Mouse (Mus musculus) kidney, adult 2 months (tissue): ENCODE data around the gene Sept9. TPM values are rescaled to one million over a fixed set of nuclear protein-coding genes. Genes with fewer than 3 reads are reported as not detected.

Source experiments
- DNase-seq: peaks from one replicate; pipeline ENCODE4 v3.0.0; 2021
- H3K27ac ChIP-seq: fragments of 200-500 bp; 2 replicates; pipeline ENCODE4 v1.5.1; 2012; ENCODE audit warnings: low read depth, low read length, control low read depth, inconsistent platforms; ENCODE audit not compliant: insufficient read depth
- H3K27me3 ChIP-seq: fragments of 200-500 bp; replicated peaks from 2 replicates; pipeline ENCODE4 v1.6.1; 2012; ENCODE audit warnings: mild to moderate bottlenecking, moderate library complexity, low read length, inconsistent platforms; ENCODE audit not compliant: control insufficient read depth, insufficient read depth
- H3K36me3 ChIP-seq: fragments of 200-500 bp; 2 replicates; pipeline ENCODE4 v1.6.1; 2012; ENCODE audit warnings: mild to moderate bottlenecking, moderate library complexity, low read length, inconsistent platforms; ENCODE audit not compliant: control insufficient read depth, insufficient read depth
- H3K4me1 ChIP-seq: fragments of 200-500 bp; 2 replicates; pipeline ENCODE4 v1.6.1; 2011; ENCODE audit warnings: low read length; ENCODE audit not compliant: control insufficient read depth, insufficient read depth
- H3K4me3 ChIP-seq: fragments of 200-500 bp; 2 replicates; pipeline ENCODE4 v1.5.1; 2011; ENCODE audit warnings: mild to moderate bottlenecking, low read depth, low read length, control low read depth; ENCODE audit not compliant: insufficient read depth
- CTCF ChIP-seq: fragments of 200-500 bp; conservative IDR thresholded peaks from 2 replicates; pipeline ENCODE4 v1.5.1; 2011; ENCODE audit warnings: low read depth, mild to moderate bottlenecking, control low read depth, low read length, moderate library complexity, mixed read lengths; ENCODE audit not compliant: insufficient read depth, insufficient read length
- POLR2A ChIP-seq: fragments of 200-500 bp; IDR thresholded peaks from one replicate; pipeline ENCODE4 v1.6.1; 2011; ENCODE audit warnings: low read depth, low read length, control low read depth
- WGBS: fragments of 180-500 bp; shearing (Covaris S2); methylation state at CpG from one replicate; pipeline ENCODE4 v1.1.7; 2018; 5-methylcytosine and 5-hydroxymethylcytosine counted together
- polyA plus RNA-seq: library from polyadenylated mRNA; depleted of rRNA; stranded (reverse); fragments of >200 nt; gene quantifications from 2 replicates; pipeline ENCODE4 v1.2.3, GENCODE M21; 2012

Gene Sept9
- polyA plus RNA-seq, 1 experiment = 25.9 TPM

- DNase-seq = no peak
- Histone ChIP-seq H3K27ac (no peak overlapping the region), H3K4me3 (no peak overlapping the region), H3K27me3 (no peaks in the 10 kb centered on the region), H3K36me3 (no peaks in the 10 kb centered on the region), H3K4me1 (no peaks in the 10 kb centered on the region)
- WGBS = 95% methylated on average over 5 of the region's 5 CpGs
- no peak for TF ChIP-seq CTCF
- no peak for TF ChIP-seq POLR2A
Measured at GRCm38 (mm10) chr11:117369347-117369746, 169.9 kb downstream of the Sept9 start.

- DNase-seq = no peak
- H3K4me1 ChIP-seq = no peaks in the 10 kb centered on the region
- TF ChIP-seq CTCF (no peak), POLR2A (no peak)
- no peak overlapping the region for H3K27ac ChIP-seq
- no peak overlapping the region for H3K4me3 ChIP-seq
- H3K27me3 ChIP-seq = no peaks in the 10 kb centered on the region
- no peaks in the 10 kb centered on the region for H3K36me3 ChIP-seq
- WGBS = 61% methylated on average over 5 of the region's 5 CpGs
Measured at GRCm38 (mm10) chr11:117370262-117370850, 170.9 kb downstream of the Sept9 start.

GRCm38 (mm10) chr11:117372537-117372936 is 173.1 kb downstream of the Sept9 start:
- no peak for TF ChIP-seq POLR2A
- TF ChIP-seq CTCF = no peak
- WGBS = 92% methylated on average over 10 of the region's 10 CpGs
- Histone ChIP-seq H3K36me3 (no peaks in the 10 kb centered on the region), H3K27ac (no peak overlapping the region), H3K4me3 (no peak overlapping the region), H3K27me3 (no peaks in the 10 kb centered on the region), H3K4me1 (no peaks in the 10 kb centered on the region)
- no peak for DNase-seq

GRCm38 (mm10) chr11:117373195-117373594 is 173.7 kb downstream of the Sept9 start:
- Histone ChIP-seq H3K4me3 (no peak overlapping the region), H3K27ac (no peak overlapping the region), H3K4me1 (no peaks in the 10 kb centered on the region), H3K36me3 (no peaks in the 10 kb centered on the region), H3K27me3 (no peaks in the 10 kb centered on the region)
- no peak for TF ChIP-seq CTCF
- no peak for TF ChIP-seq POLR2A
- no peak for DNase-seq
- WGBS = 76% methylated on average over 20 of the region's 20 CpGs

GRCm38 (mm10) chr11:117373870-117374269 is 174.4 kb downstream of the Sept9 start:
- WGBS = 60% methylated on average over 4 of the region's 4 CpGs

GRCm38 (mm10) chr11:117374288-117374687 is 174.8 kb downstream of the Sept9 start:
- Histone ChIP-seq H3K27ac (no peak overlapping the region), H3K4me3 (no peak overlapping the region), H3K4me1 (no peaks in the 10 kb centered on the region), H3K27me3 (no peaks in the 10 kb centered on the region), H3K36me3 (no peaks in the 10 kb centered on the region)
- DNase-seq = no peak
- TF ChIP-seq CTCF (no peak), POLR2A (no peak)
- 63% methylated on average over 7 of the region's 7 CpGs for WGBS

More at GRCm38 (mm10) chr11:117373870-117374269, 174.4 kb downstream of the Sept9 start:
- Histone ChIP-seq H3K4me1 (no peaks in the 10 kb centered on the region), H3K4me3 (no peak overlapping the region), H3K27me3 (no peaks in the 10 kb centered on the region), H3K36me3 (no peaks in the 10 kb centered on the region), H3K27ac (no peak overlapping the region)
- DNase-seq = no peak
- TF ChIP-seq CTCF (no peak), POLR2A (no peak)

GRCm38 (mm10) chr11:117379774-117380173 is 180.3 kb downstream of the Sept9 start:
- Histone ChIP-seq H3K4me1 (peaks cover 4% of the 10 kb centered on the region; the same call in 1 of the 2 replicates), H3K4me3 (no peak overlapping the region), H3K36me3 (no peaks in the 10 kb centered on the region), H3K27ac (no peak overlapping the region), H3K27me3 (no peaks in the 10 kb centered on the region)
- WGBS = 76% methylated on average over 5 of the region's 5 CpGs
- TF ChIP-seq CTCF = no peak
- TF ChIP-seq POLR2A = no peak
- no peak for DNase-seq

GRCm38 (mm10) chr11:117384235-117384634 is 184.8 kb downstream of the Sept9 start:
- no peak overlapping the region for H3K4me3 ChIP-seq
- peaks cover 4% of the 10 kb centered on the region; the same call in 1 of the 2 replicates for H3K4me1 ChIP-seq
- TF ChIP-seq POLR2A (no peak), CTCF (no peak)
- H3K36me3 ChIP-seq = no peaks in the 10 kb centered on the region
- no peaks in the 10 kb centered on the region for H3K27me3 ChIP-seq
- no peak for DNase-seq
- WGBS = 34% methylated on average over 9 of the region's 9 CpGs
- H3K27ac ChIP-seq = no peak overlapping the region
